Comparison of ENCODE assay signal across 18 mouse cellular contexts in genomic region chr17:10306424-10306823, GRCm38 (mm10). TPM values are rescaled to one million over a fixed set of nuclear protein-coding genes. Genes with fewer than 3 reads are reported as not detected.
DNase-seq lines count a peak whose midpoint lies in the region; ATAC-seq and TF ChIP-seq lines count a peak whose summit lies in the region.
"Had no signal": no experiment of that assay in that cellular context is flagged by ENCODE, and none has a peak within 500 bp of the region (broad histone marks: within the 10 kb centered on the region; RNA-seq: fewer than 3 reads in every experiment).

No protein-coding gene starts in this region.

- no peak overlapping the region for H3K27ac ChIP-seq in heart, embryonic 13.5 days (replicated peaks)
- H3K27ac ChIP-seq in heart, embryonic 12.5 days (ENCODE audit: poor library complexity, severe bottlenecking), result no peak overlapping the region
- H3K27ac ChIP-seq in intestine, postnatal 0 days (ENCODE audit: low read depth, low read length), result no peak overlapping the region
- H3K27ac ChIP-seq in intestine, embryonic 16.5 days (ENCODE audit: low read length), result no peak overlapping the region
- H3K27ac ChIP-seq: embryonic facial prominence, embryonic 13.5 days had no signal

- peak overlapping the region; percentile 13; the same call in 1 of the 2 replicates for H3K4me3 ChIP-seq in heart, embryonic 13.5 days
- H3K4me3 ChIP-seq in heart, embryonic 12.5 days, result no peak overlapping the region
- no peak overlapping the region for H3K4me3 ChIP-seq in intestine, postnatal 0 days (ENCODE audit: low read depth, low read length)
- H3K4me3 ChIP-seq in intestine, embryonic 16.5 days (ENCODE audit: low read length), result no peak overlapping the region
- H3K4me3 ChIP-seq: embryonic facial prominence, embryonic 13.5 days had no signal

- peak; percentile 34 for TF ChIP-seq CTCF in intestine, postnatal 0 days (IDR thresholded peaks at IDR 0.05; ENCODE audit: low read depth)
- no peak for TF ChIP-seq CTCF in brain, embryonic 14.5 days (IDR thresholded peaks at IDR 0.05; ENCODE audit: borderline replicate concordance, extremely low read depth, insufficient read depth, insufficient read length)

- no peak for ATAC-seq in heart, embryonic 13.5 days (ENCODE audit: extremely low read depth, insufficient number of reproducible peaks, low FRiP score, low TSS enrichment)
- no peak for ATAC-seq in heart, embryonic 12.5 days (ENCODE audit: insufficient number of reproducible peaks, low FRiP score)
- ATAC-seq in intestine, postnatal 0 days, result no peak
- no peak for ATAC-seq in intestine, embryonic 16.5 days
- no peak for ATAC-seq in megakaryocyte progenitor cell, adult 5-6 weeks (replicated peaks; ENCODE audit: poor library complexity)

- TF ChIP-seq POLR2A in brain, embryonic 14.5 days (IDR thresholded peaks at IDR 0.05; ENCODE audit: borderline replicate concordance, extremely low read depth, insufficient read depth, insufficient read length, poor library complexity, severe bottlenecking), result no peak

- H3K4me2 ChIP-seq in heart, embryonic 13.5 days, result peak overlapping the region; percentile 44
- H3K4me2 ChIP-seq in heart, embryonic 12.5 days, result no peak overlapping the region
- H3K4me2 ChIP-seq in intestine, postnatal 0 days (replicated peaks; ENCODE audit: low read depth), result no peak overlapping the region
- no peak overlapping the region for H3K4me2 ChIP-seq in intestine, embryonic 16.5 days (ENCODE audit: low read depth, low read length)
- H3K4me2 ChIP-seq: embryonic facial prominence, embryonic 13.5 days; midbrain, embryonic 11.5 days had no signal

- no peaks in the 10 kb centered on the region for H3K27me3 ChIP-seq in heart, embryonic 13.5 days (replicated peaks)
- H3K27me3 ChIP-seq in heart, embryonic 12.5 days (replicated peaks), result no peaks in the 10 kb centered on the region
- peaks cover 60% of the 10 kb centered on the region for H3K27me3 ChIP-seq in intestine, postnatal 0 days (replicated peaks; ENCODE audit: control insufficient read depth, insufficient read depth, low read length)
- H3K27me3 ChIP-seq in intestine, embryonic 16.5 days (replicated peaks; ENCODE audit: control insufficient read depth, insufficient read depth, low read length), result peaks cover 5% of the 10 kb centered on the region
- H3K27me3 ChIP-seq: embryonic facial prominence, embryonic 13.5 days had no signal

- H3K4me1 ChIP-seq in heart, embryonic 13.5 days, result peaks cover 52% of the 10 kb centered on the region
- H3K4me1 ChIP-seq in heart, embryonic 12.5 days (replicated peaks), result peaks cover 18% of the 10 kb centered on the region
- H3K4me1 ChIP-seq in intestine, postnatal 0 days (replicated peaks; ENCODE audit: control insufficient read depth, insufficient read depth, low read length), result no peaks in the 10 kb centered on the region
- H3K4me1 ChIP-seq in intestine, embryonic 16.5 days (ENCODE audit: control insufficient read depth, insufficient read depth, low read length), result peaks cover 5% of the 10 kb centered on the region

- H3K36me3 ChIP-seq in heart, embryonic 13.5 days, result no peaks in the 10 kb centered on the region
- H3K36me3 ChIP-seq in heart, embryonic 12.5 days, result peaks cover 2% of the 10 kb centered on the region; the same call in 1 of the 2 replicates
- H3K36me3 ChIP-seq in intestine, postnatal 0 days (ENCODE audit: control insufficient read depth, insufficient read depth), result no peaks in the 10 kb centered on the region
- no peaks in the 10 kb centered on the region for H3K36me3 ChIP-seq in intestine, embryonic 16.5 days (ENCODE audit: control insufficient read depth, insufficient read depth, low read length)
- H3K36me3 ChIP-seq: embryonic facial prominence, embryonic 13.5 days had no signal

- peak overlapping the region; percentile 69 for H3K9ac ChIP-seq in heart, embryonic 13.5 days
- no peak overlapping the region for H3K9ac ChIP-seq in heart, embryonic 12.5 days
- H3K9ac ChIP-seq in intestine, postnatal 0 days (ENCODE audit: low read depth, low read length), result no peak overlapping the region
- H3K9ac ChIP-seq in intestine, embryonic 16.5 days (ENCODE audit: low read depth, low read length), result no peak overlapping the region
- H3K9ac ChIP-seq: embryonic facial prominence, embryonic 13.5 days had no signal

- DNase-seq in 416B (ENCODE audit: low read depth), result peak; percentile 47
- peak; percentile 74 for DNase-seq in brain, embryonic 14.5 days (ENCODE audit: low read depth)
- DNase-seq: cerebellum, adult 9-11 months; gastrocnemius, postnatal 36 days; kidney, adult 9 months; layer of hippocampus, postnatal 36 days; left cerebral cortex, postnatal 4 days; lung, adult 18-20 months; lung, postnatal 4 days; right cerebral cortex, adult 18-20 months; thymus, adult 18-20 months had no signal

- 33% methylated on average over 2 of the region's 2 CpGs for whole genome bisulfite sequencing in heart, embryonic 13.5 days
- 40% methylated on average over 2 of the region's 2 CpGs for WGBS in heart, embryonic 12.5 days
- 53% methylated on average over 2 of the region's 2 CpGs for WGBS in intestine, postnatal 0 days
- WGBS in intestine, embryonic 16.5 days, result 62% methylated on average over 2 of the region's 2 CpGs

- no peaks in the 10 kb centered on the region for H3K9me3 ChIP-seq in heart, embryonic 13.5 days
- no peaks in the 10 kb centered on the region for H3K9me3 ChIP-seq in heart, embryonic 12.5 days (replicated peaks)
- H3K9me3 ChIP-seq in intestine, postnatal 0 days (ENCODE audit: control insufficient read depth), result no peaks in the 10 kb centered on the region
- H3K9me3 ChIP-seq in intestine, embryonic 16.5 days (ENCODE audit: control insufficient read depth, low read length), result no peaks in the 10 kb centered on the region
- H3K9me3 ChIP-seq: embryonic facial prominence, embryonic 13.5 days had no signal

RNA-seq across cellular contexts. Expression of gene Qk, which starts 13.2 kb away (rescaled TPM):
- 32.9 and 37.0 TPM in 2 replicates for polyA plus RNA-seq in heart, embryonic 13.5 days (2015; fragmentation: Nextera tagmentation; extraction: Ambion mirVana)
- polyA plus RNA-seq in heart, embryonic 12.5 days (2016; fragmentation: Nextera tagmentation; extraction: Ambion mirVana), result 41.5 and 44.9 TPM in 2 replicates
- polyA plus RNA-seq in intestine, postnatal 0 days (2015; fragmentation: Nextera tagmentation; extraction: Ambion mirVana), result 7.4 and 8.6 TPM in 2 replicates
- 8.4 and 9.3 TPM in 2 replicates for polyA plus RNA-seq in intestine, embryonic 16.5 days (2015; fragmentation: Nextera tagmentation; extraction: Ambion mirVana)
- polyA plus RNA-seq in brain, embryonic 14.5 days (2012; rRNA removed), result 203 and 234 TPM in 2 replicates
- total RNA-seq in megakaryocyte progenitor cell, adult 5-6 weeks (2015), result 157 and 168 TPM in 2 replicates
- 53.9 and 58.1 TPM in 2 replicates for total RNA-seq in megakaryocyte progenitor cell, adult 5-6 weeks (2017)
